Mouse (Mus musculus): Measurements from ENCODE around the gene Tubb1.

GRCm38 (mm10) chr2:174442460-174442859 lies 8.0 kb upstream of the Tubb1 start:
- TF ChIP-seq POLR2A (IDR thresholded peaks at IDR 0.05; ENCODE audit: extremely low read depth, insufficient read depth, low read length) (no peak), CTCF (IDR thresholded peaks at IDR 0.05; ENCODE audit: low read depth, low read length) (no peak)
